Mouse (Mus musculus): ENCODE measurements around the gene Snx33. TPM values are rescaled to one million over a fixed set of nuclear protein-coding genes. Genes with fewer than 3 reads are reported as not detected.

The Snx33 gene
- total and polyA plus RNA-seq, 3 experiments, result 2.2 to 3.5 TPM; not detected in 1

- no peak overlapping the region for H3K9ac ChIP-seq (ENCODE audit: control insufficient read depth, low read depth, low read length, poor library complexity, severe bottlenecking)
- no peaks in the 10 kb centered on the region for H3K79me2 ChIP-seq (ENCODE audit: control insufficient read depth, insufficient read depth, low read length, poor library complexity)
- H3K36me3 ChIP-seq (ENCODE audit: control insufficient read depth in 1 of 2, insufficient read depth in 2 of 2, low read length in 2 of 2), result peaks cover 0 to 21% of the 10 kb centered on the region in 2 experiments; a peak in 2 of 4 replicates
- H3K4me1 ChIP-seq (ENCODE audit: control insufficient read depth in 1 of 2, insufficient read depth in 2 of 2, low read length in 2 of 2), result peaks cover 9 to 26% of the 10 kb centered on the region in 2 experiments
- DNase-seq (ENCODE audit: low read depth, low spot score), result no peak
- H3K27me3 ChIP-seq (ENCODE audit: control insufficient read depth in 1 of 2, insufficient read depth in 2 of 2, low read length in 2 of 2), result no peaks in the 10 kb centered on the region
- H3K27ac ChIP-seq (ENCODE audit: control insufficient read depth, low read depth, low read length), result no peak overlapping the region; the same call in 1 of the 2 replicates
- H3K4me3 ChIP-seq (ENCODE audit: control insufficient read depth in 1 of 2, insufficient read depth in 1 of 2, low read depth in 2 of 2, low read length in 2 of 2), result no peak overlapping the region
- TF ChIP-seq SIN3A (IDR thresholded peaks at IDR 0.05; ENCODE audit: low read length) (no peak), HCFC1 (IDR thresholded peaks at IDR 0.05; ENCODE audit: low read depth, low read length) (no peak), POLR2AphosphoS2 (IDR thresholded peaks at IDR 0.05; ENCODE audit: low read length) (no peak), BHLHE40 (IDR thresholded peaks at IDR 0.05; ENCODE audit: borderline replicate concordance, low read depth, low read length) (no peak), ZMIZ1 (IDR thresholded peaks at IDR 0.05; ENCODE audit: low read depth, low read length) (no peak), GATA1 (IDR thresholded peaks at IDR 0.05; ENCODE audit: low read depth, low read length) (no peak), ELF1 (IDR thresholded peaks at IDR 0.05; ENCODE audit: low read depth, low read length) (no peak), MAZ (IDR thresholded peaks at IDR 0.05; ENCODE audit: low read depth, low read length) (no peak), USF1 (IDR thresholded peaks at IDR 0.05; ENCODE audit: low read depth, low read length) (no peak), SMC3 (IDR thresholded peaks at IDR 0.05; ENCODE audit: low read depth, low read length) (no peak), MXI1 (IDR thresholded peaks at IDR 0.05; ENCODE audit: low read depth, low read length) (no peak), USF2 (IDR thresholded peaks at IDR 0.05; ENCODE audit: borderline replicate concordance in 1 of 2, insufficient read depth in 1 of 2, low read depth in 1 of 2, low read length in 2 of 2) (no peak), CHD1 (IDR thresholded peaks at IDR 0.05; ENCODE audit: low read depth, low read length) (no peak), MEF2A (IDR thresholded peaks at IDR 0.05; ENCODE audit: extremely low read depth, insufficient replicate concordance, low read depth, low read length, poor library complexity, severe bottlenecking) (no peak), GABPA (IDR thresholded peaks at IDR 0.05; ENCODE audit: low read depth, low read length) (no peak)
- H3K9me3 ChIP-seq (replicated peaks; ENCODE audit: insufficient read depth, low read length), result no peaks in the 10 kb centered on the region
These were observed 28.1 kb downstream of the Snx33 start for GRCm38 (mm10) chr9:56900060-56900459.

- no peak for DNase-seq (ENCODE audit: low read depth, low spot score)
- no peaks in the 10 kb centered on the region for H3K79me2 ChIP-seq (ENCODE audit: control insufficient read depth, insufficient read depth, low read length, poor library complexity)
- no peak overlapping the region for H3K9ac ChIP-seq (ENCODE audit: control insufficient read depth, low read depth, low read length, poor library complexity, severe bottlenecking)
- no peak for TF ChIP-seq GATA1 (IDR thresholded peaks at IDR 0.05; ENCODE audit: low read depth, low read length)
- TF ChIP-seq MEF2A (IDR thresholded peaks at IDR 0.05; ENCODE audit: extremely low read depth, insufficient replicate concordance, low read depth, low read length, poor library complexity, severe bottlenecking), result no peak
- TF ChIP-seq E2F4 (IDR thresholded peaks at IDR 0.05; ENCODE audit: borderline replicate concordance, low read depth, low read length), result no peak
- TF ChIP-seq MYB (IDR thresholded peaks at IDR 0.05; ENCODE audit: low read depth, low read length), result no peak
- TF ChIP-seq SIN3A (IDR thresholded peaks at IDR 0.05; ENCODE audit: low read length), result no peak
- peaks cover 0 to 21% of the 10 kb centered on the region in 2 experiments; a peak in 2 of 4 replicates for H3K36me3 ChIP-seq (ENCODE audit: control insufficient read depth in 1 of 2, insufficient read depth in 2 of 2, low read length in 2 of 2)
- no peak overlapping the region for H3K4me3 ChIP-seq (ENCODE audit: control insufficient read depth in 1 of 2, insufficient read depth in 1 of 2, low read depth in 2 of 2, low read length in 2 of 2)
- no peaks in the 10 kb centered on the region for H3K9me3 ChIP-seq (replicated peaks; ENCODE audit: insufficient read depth, low read length)
- H3K27me3 ChIP-seq (ENCODE audit: control insufficient read depth in 1 of 2, insufficient read depth in 2 of 2, low read length in 2 of 2), result no peaks in the 10 kb centered on the region
- peaks cover 9 to 26% of the 10 kb centered on the region in 2 experiments for H3K4me1 ChIP-seq (ENCODE audit: control insufficient read depth in 1 of 2, insufficient read depth in 2 of 2, low read length in 2 of 2)
- H3K27ac ChIP-seq (ENCODE audit: control insufficient read depth, low read depth, low read length), result no peak overlapping the region; the same call in 1 of the 2 replicates
These were observed 28.8 kb downstream of the Snx33 start for GRCm38 (mm10) chr9:56899409-56899808.
